Mouse (Mus musculus) right cerebral cortex, adult 2 months (tissue): ENCODE results near the gene Rnf223.

Source experiments
- DNase-seq, 2 experiments: peaks; one replicate each; pipeline ENCODE4 v3.0.0; 2021 to 2022; ENCODE audit warnings: low spot score in 2 of 2

The Rnf223 gene

GRCm38 (mm10) chr4:156130436-156130835, at the start of gene Rnf223:
Gene Rnf223, plus strand, starts transcription at chr4:156130513.
- DNase-seq = no peak

- DNase-seq = no peak
Measured at GRCm38 (mm10) chr4:156082621-156083234, 47.6 kb upstream of the Rnf223 start.

DNA sequence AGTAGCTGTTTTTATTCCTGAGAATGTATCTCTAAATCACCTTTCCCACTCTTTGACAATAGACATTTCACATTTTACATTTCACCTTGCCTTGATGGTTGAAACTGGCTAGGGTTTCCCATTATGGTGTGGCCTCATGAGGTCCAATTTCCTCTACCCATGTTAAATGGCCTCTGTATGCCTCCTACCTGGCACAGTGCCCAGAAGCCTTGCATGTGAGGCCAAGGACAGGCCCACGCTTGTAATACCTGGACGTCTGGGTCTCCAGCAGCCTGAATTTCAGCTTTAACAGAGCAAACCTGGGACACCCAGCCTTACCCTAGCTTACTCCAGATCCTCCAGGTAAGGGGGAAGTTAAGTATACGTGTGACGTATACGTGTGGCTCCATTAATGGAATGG, 47.0 kb upstream of the Rnf223 start:
- DNase-seq = no peak

GRCm38 (mm10) chr4:156084096-156084879, 46.0 kb upstream of the Rnf223 start:
- no peak for DNase-seq

DNA sequence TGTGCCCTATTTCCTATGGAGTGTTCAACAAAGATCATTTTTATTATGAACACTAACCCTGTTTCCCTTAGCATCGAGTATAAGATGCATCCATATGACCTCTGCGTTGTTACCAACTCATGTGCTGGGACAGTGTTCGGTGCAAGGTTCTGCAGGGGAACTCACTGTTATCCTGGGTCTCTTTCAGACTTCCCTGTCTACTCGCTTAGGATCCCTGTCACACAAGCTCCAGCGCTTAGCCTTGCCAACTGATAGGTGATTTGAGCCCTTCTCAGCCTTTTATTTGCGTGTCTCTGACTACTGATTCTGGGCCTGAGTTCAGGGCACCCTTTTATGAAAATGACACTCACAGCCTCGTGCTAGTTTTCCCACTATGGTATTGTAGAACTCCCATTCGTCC, 45.1 kb upstream of the Rnf223 start:
- no peak for DNase-seq

DNA sequence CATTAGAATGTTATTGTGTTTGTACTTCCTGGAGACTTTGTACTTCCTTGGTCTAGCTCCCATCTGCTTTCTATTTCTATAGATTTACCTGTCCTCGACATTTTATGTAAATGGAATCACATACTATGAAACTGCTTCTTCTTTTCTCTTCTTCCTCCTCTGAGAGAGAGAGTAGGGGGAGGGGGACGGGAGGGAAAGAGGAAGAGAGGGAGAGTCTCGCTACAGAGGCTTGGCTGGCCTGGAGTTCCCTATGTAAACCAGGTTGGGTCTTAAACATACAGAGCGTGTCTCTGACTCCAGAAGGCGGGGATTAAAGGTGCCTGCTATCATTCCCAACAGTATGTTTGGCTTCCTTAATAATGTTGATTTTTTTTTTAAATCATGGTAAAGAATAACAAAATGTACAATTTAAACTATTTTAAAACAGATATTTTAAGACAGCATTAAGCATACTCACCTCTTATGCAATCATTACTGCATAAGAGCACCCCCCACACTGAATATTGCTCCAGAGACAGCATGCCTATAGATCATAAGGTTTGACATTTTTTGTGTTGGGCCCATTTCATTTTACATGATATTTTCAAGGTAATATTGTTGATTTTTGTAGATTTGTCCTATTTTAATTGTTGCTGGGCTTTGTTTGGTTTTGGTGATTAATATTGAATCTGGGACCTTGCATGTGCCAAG, 42.8 kb upstream of the Rnf223 start:
- no peak for DNase-seq

DNA sequence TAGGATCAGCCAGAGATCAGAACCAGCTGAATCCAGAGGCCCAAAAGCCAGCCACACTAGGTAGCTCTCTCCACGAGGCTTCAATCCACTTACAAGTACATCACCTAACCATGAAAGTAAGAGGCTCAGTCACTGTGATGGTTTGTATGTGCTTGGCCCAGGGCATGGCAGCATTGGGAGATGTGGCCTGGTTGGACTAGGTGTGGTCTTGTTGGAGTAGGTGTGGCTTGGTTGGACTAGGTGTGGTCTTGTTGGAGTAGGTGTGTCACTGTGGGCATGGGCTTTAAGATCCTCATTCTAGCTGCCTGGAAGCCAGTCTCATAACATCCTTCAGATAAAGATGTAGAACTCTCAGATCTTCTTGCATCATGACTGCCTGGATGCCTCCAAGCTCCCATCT, 39.1 kb upstream of the Rnf223 start:
- no peak for DNase-seq

GRCm38 (mm10) chr4:156092765-156093164, 37.5 kb upstream of the Rnf223 start:
- no peak for DNase-seq

DNA sequence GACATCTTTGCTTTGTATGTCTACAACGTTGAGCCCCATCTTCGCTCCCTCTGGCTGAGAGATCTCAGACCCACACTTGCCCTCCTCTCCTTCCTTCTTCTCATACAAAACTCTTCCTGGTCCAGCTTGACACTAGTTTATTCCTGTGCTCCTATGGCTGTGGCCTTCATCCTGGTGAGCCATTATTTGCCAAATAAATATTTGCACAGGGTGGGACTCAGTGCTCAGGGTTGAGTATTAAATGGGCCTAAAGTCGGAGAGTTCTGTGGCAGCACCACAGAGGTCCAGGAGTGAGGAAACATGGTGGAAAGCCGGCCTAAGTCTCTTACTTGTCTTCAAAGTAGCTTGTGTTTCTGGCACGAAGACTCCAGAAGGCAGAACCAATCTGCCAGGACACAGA, 36.6 kb upstream of the Rnf223 start:
- DNase-seq = no peak

- DNase-seq = no peak
Measured at GRCm38 (mm10) chr4:156096191-156096590, 34.1 kb upstream of the Rnf223 start.

- DNase-seq = no peak
Measured at GRCm38 (mm10) chr4:156097770-156098366, 32.4 kb upstream of the Rnf223 start.

DNA sequence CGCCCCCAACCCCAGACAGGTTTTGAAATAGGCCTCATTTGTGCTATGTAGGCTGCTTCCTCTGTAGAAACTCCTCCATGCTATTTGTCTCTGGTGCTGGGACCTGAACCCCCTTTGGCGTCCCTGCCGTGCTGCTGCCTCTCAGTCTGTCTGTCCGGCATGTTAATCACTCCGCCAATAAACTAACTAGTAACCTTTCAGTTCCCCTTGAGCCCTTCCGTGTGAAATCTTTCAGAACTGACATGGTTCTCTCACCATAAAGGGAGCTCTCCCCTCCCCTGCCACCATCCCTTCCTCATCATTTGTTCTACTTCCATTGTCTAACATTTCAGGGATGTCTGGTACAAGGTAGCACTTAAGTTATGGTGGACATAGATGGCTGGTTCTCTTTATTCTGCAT, 30.9 kb upstream of the Rnf223 start:
- no peak for DNase-seq

DNA sequence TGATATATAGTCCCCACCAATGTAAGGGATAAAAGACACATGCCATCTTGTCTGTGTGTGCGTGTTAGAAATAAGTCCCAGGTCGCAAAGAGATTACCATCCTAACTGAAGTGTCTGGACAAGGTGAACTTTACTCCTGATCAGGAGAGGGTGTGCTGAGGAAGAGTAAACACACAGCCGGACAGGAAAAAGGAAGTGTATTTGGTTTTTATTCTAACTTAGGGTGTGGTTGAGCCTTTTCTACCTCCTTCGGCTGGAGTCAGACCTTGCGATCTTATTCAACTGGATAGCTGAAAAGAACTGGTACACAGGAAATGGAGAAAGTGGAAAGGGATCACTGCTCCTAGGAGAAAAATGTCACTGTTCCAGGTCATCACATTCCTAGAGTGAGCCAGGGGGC, 29.8 kb upstream of the Rnf223 start:
- DNase-seq = no peak

GRCm38 (mm10) chr4:156101481-156101903, 28.8 kb upstream of the Rnf223 start:
- DNase-seq = no peak

DNA sequence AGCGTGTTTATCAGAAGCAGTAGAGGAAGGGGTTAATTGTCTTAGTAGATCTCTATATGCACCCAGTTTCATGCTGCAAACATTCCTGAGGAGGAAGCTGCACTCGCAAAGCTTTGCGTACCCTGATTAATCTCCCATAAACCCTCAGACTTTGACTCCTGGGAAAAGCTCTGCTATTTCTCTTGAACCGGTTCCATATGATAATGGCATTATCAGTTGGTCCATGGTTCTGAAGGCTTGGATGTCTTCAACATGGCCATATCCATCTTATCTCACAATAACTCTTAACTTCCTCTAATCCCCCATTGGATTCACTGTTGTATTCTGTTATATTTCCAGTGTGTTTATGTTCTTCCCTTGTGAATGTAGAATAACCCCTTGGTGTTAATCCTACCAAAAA, 27.0 kb upstream of the Rnf223 start:
- no peak for DNase-seq

DNA sequence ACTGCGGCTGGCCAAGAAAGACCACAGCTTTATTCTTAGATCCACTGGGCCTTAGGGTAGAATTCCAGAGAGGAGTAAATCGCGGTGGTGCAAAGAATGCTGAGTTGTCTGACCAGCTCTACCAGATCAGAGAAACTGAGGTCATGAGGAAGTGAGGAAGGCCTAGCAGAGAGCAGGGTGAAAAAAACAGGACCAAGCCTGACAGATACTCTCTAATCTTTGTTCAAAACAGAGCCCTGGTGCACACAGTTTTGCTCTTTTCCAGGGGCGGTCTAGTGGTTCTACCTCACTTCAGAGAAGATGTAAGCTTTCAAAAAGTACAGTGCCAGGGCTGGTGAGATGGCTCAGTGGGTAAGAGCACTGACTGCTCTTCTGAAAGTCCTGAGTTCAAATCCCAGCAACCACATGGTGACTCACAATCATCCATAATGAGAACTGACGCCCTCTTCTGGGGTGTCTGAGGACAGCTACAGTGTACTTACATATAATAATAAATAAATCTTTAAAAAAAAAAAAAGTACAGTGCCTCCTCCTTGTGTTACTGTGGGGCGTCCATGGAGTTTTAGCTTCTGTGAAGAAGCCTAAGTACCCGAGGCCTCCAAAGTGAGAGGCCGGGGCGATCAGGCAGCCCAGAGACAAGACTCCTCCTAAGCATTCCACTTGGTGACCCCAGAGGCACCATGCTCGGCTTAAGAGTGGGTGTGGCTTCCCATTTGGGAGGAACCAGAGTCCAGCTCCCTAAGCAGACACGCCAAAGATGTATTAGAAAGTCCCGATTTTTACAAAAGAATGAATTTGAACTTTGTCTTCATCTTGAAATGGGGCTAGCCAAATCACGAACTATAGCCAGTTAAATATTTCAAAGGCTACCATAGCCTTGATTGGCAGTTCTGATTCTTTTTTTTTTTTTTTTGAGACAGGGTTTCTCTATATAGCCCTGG, 21.4 kb upstream of the Rnf223 start:
- peak; percentile 13 to 26 for DNase-seq

- DNase-seq = peak; percentile 99
Measured at GRCm38 (mm10) chr4:156109570-156110331, 20.6 kb upstream of the Rnf223 start, which contains the start of gene 9430015G10Rik. Gene 9430015G10Rik, plus strand, starts transcription at chr4:156109982.

- no peak for DNase-seq
Measured at GRCm38 (mm10) chr4:156124077-156124476, 6.2 kb upstream of the Rnf223 start.

GRCm38 (mm10) chr4:156125393-156125792, 4.9 kb upstream of the Rnf223 start:
- DNase-seq = no peak

- DNase-seq = no peak
Measured at GRCm38 (mm10) chr4:156126841-156127240, 3.5 kb upstream of the Rnf223 start.
